Mouse (Mus musculus) limb, embryonic 15.5 days (tissue): ENCODE measurements at regions not wholly inside any gene's neighbourhood (a gene's known extent, or its start where the extent isn't known, plus 50 kb on each side); places are given as distances from the start of the nearest gene placed in this dataset.

Experiments
- ATAC-seq: fragments of 200-750 bp; cut with Nextera tagmentation; 2 replicates; pipeline ENCODE4 v1.8.0; 2017; ENCODE audit warnings: low read depth, moderate TSS enrichment; ENCODE audit not compliant: insufficient number of reproducible peaks, low FRiP score, low TSS enrichment
- H3K27ac ChIP-seq: fragments of 300-500 bp; sonication (generic); 2 replicates; pipeline ENCODE4 v1.5.1; 2015; ENCODE audit warnings: moderate library complexity, mild to moderate bottlenecking, inconsistent platforms
- H3K27me3 ChIP-seq: fragments of 300-500 bp; sonication (generic); 2 replicates; pipeline ENCODE4 v1.6.1; 2015; ENCODE audit warnings: inconsistent platforms
- H3K36me3 ChIP-seq: fragments of 300-500 bp; sonication (generic); 2 replicates; pipeline ENCODE4 v1.6.1; 2015; ENCODE audit warnings: inconsistent platforms
- H3K4me1 ChIP-seq: fragments of 300-500 bp; sonication (generic); 2 replicates; pipeline ENCODE4 v1.6.1; 2015; ENCODE audit warnings: inconsistent platforms
- H3K4me2 ChIP-seq: fragments of 300-500 bp; sonication (generic); 2 replicates; pipeline ENCODE4 v1.6.1; 2015; ENCODE audit warnings: mild to moderate bottlenecking, inconsistent platforms
- H3K4me3 ChIP-seq: fragments of 300-500 bp; sonication (generic); 2 replicates; pipeline ENCODE4 v1.5.1; 2015; ENCODE audit warnings: mild to moderate bottlenecking, inconsistent platforms
- H3K9ac ChIP-seq: fragments of 300-500 bp; sonication (generic); 2 replicates; pipeline ENCODE4 v1.6.1; 2015; ENCODE audit warnings: inconsistent platforms
- H3K9me3 ChIP-seq: fragments of 300-500 bp; sonication (generic); 2 replicates; pipeline ENCODE4 v1.6.1; 2016; ENCODE audit warnings: inconsistent platforms
- WGBS: fragments of 180-500 bp; shearing (Covaris S2); methylation state at CpG from one replicate; pipeline ENCODE4 v1.1.7; 2015; 5-methylcytosine and 5-hydroxymethylcytosine counted together

DNA sequence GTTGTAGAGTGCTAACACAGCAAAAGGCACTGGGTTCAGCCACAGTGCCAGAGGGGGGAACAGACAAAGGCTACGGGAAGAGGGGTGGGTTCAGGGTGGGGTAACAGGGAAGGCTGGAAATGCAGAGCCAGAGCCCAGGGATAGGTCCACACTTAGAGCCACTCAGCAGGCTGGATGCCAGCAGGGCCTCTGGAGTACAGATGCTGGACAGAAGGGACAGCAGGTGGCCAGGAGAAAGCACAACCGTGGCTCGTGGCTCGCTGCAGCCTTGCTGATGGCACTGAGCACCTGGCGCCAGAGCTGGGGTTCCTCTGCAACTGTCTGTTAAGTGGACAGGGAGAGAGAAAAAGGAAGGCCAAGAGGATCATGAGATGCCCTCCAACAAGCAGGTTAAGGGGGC lies 174.2 kb downstream of the Mroh4 start:
- no peak overlapping the region for H3K27ac ChIP-seq
- ATAC-seq, result peak; percentile 35; the same call in 1 of the 2 replicates
- H3K9ac ChIP-seq, result no peak overlapping the region
- no peak overlapping the region for H3K4me3 ChIP-seq
- H3K36me3 ChIP-seq, result no peaks in the 10 kb centered on the region
- WGBS, result 66% methylated on average over 5 of the region's 5 CpGs
- H3K9me3 ChIP-seq, result no peaks in the 10 kb centered on the region
- H3K4me2 ChIP-seq, result no peak overlapping the region
- H3K4me1 ChIP-seq, result 0 out of 2 replicates have a peak, but pooled peaks cover 2% of the 10 kb centered on the region
- no peaks in the 10 kb centered on the region for H3K27me3 ChIP-seq

DNA sequence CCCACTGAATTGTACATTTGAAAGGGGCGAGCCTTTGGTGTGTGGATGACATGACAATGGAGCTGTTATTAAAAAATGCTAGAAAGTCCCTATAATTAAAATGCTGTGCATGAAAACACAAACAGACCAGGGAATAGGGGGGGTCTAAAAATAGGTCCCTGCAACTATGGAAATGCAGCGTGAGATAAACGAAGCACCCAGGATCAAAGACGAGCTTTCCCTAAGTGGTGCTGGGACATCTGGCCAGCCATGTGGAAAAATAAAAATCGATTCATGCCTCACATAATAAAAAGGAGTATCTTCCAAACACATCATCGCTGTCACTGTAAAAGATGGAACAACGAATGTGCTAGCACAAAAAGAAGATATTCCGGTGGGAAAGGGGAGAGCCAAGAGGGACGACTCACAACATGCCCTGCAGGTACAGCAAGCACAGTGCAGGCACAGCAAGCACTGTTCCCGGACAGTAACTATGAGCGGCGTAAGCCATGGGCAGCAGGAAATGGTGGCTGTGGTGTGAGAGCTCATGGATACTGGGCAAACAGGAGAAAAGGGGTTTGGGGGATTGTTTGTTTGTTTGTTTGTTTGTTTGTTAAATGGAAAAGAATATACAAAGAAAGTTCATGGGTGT lies 176.7 kb downstream of the Mroh4 start:
- H3K36me3 ChIP-seq, result no peaks in the 10 kb centered on the region
- no peak for ATAC-seq
- WGBS, result 70% methylated on average over 12 of the region's 12 CpGs

DNA sequence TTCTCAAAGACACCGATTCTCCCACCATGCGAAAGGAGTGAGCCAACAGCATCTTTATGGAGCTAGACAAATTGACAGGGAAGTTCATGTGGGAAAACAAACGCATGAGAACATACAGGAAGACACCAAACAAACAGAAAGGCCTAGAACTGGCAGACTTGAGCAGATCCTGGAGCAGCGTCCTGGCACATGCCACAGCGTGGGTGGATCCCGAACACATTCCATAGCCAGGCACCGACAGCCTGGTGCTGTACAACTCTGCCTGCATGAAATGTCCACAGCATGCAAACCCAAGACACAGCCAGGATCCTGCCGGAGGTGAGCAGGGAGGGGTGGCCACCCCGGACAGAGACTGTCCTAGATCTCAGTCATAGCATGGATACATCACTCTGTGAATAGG lies 177.2 kb downstream of the Mroh4 start:
- H3K4me3 ChIP-seq, result no peak overlapping the region
- no peaks in the 10 kb centered on the region for H3K27me3 ChIP-seq
- no peak overlapping the region for H3K27ac ChIP-seq
- peaks cover 20% of the 10 kb centered on the region for H3K4me1 ChIP-seq
- H3K9ac ChIP-seq, result no peak overlapping the region
- 79% methylated on average over 9 of the region's 9 CpGs for WGBS
- no peak overlapping the region for H3K4me2 ChIP-seq
- no peaks in the 10 kb centered on the region for H3K36me3 ChIP-seq
- no peak for ATAC-seq
- H3K9me3 ChIP-seq, result no peaks in the 10 kb centered on the region

More for the DNA sequence above, 176.7 kb downstream of the Mroh4 start:
- no peaks in the 10 kb centered on the region for H3K9me3 ChIP-seq
- H3K4me1 ChIP-seq, result peaks cover 15% of the 10 kb centered on the region
- H3K27ac ChIP-seq, result no peak overlapping the region
- H3K27me3 ChIP-seq, result no peaks in the 10 kb centered on the region
- H3K4me2 ChIP-seq, result no peak overlapping the region
- H3K4me3 ChIP-seq, result no peak overlapping the region
- H3K9ac ChIP-seq, result no peak overlapping the region

DNA sequence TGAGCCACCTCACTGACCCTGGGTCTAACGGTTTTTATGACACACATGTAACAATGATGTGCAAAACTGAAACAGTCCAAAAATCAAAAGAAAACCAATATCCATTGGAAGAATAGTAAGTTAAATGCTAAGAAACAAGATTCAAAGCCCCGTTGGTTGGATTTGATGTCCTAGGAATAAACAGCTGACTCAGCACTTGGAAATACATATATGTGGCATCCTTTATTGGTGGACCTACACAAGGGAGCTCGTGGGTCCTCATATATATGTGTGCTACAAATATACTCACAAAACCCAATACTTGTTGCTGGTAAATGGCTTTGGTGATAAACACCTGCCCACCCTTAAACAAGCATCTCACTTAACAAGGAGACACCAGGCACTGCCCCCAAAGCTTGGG lies 178.2 kb downstream of the Mroh4 start:
- H3K4me1 ChIP-seq, result peaks cover 22% of the 10 kb centered on the region
- no peak overlapping the region for H3K4me2 ChIP-seq
- H3K27me3 ChIP-seq, result no peaks in the 10 kb centered on the region
- no peak for ATAC-seq
- no peaks in the 10 kb centered on the region for H3K36me3 ChIP-seq
- no peak overlapping the region for H3K9ac ChIP-seq
- H3K9me3 ChIP-seq, result no peaks in the 10 kb centered on the region
- no peak overlapping the region for H3K4me3 ChIP-seq
- 86% methylated on average over 3 of the region's 3 CpGs for WGBS
- H3K27ac ChIP-seq, result no peak overlapping the region

DNA sequence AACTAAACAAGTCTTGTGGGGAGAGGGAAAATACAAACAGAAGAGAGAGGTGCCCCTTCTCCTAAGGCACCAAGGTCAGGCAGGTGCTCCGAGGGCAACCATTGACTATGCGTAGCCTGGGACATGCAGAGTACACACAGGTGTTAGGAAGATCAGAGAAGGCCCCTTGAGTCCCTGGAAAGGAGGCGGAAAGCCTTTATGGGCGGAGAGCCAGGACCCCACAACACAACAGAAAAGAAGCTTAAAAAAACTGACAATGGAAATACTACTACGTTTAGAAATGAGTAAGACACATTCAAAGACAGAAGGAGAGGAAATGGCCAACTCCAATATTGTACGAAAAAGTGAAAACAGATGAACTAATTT lies 179.5 kb downstream of the Mroh4 start:
- WGBS, result 67% methylated on average over 6 of the region's 6 CpGs
- Histone ChIP-seq H3K9me3 (no peaks in the 10 kb centered on the region), H3K4me1 (peaks cover 22% of the 10 kb centered on the region), H3K4me3 (no peak overlapping the region), H3K9ac (no peak overlapping the region), H3K4me2 (no peak overlapping the region), H3K36me3 (no peaks in the 10 kb centered on the region), H3K27me3 (no peaks in the 10 kb centered on the region), H3K27ac (no peak overlapping the region)
- ATAC-seq, result no peak

DNA sequence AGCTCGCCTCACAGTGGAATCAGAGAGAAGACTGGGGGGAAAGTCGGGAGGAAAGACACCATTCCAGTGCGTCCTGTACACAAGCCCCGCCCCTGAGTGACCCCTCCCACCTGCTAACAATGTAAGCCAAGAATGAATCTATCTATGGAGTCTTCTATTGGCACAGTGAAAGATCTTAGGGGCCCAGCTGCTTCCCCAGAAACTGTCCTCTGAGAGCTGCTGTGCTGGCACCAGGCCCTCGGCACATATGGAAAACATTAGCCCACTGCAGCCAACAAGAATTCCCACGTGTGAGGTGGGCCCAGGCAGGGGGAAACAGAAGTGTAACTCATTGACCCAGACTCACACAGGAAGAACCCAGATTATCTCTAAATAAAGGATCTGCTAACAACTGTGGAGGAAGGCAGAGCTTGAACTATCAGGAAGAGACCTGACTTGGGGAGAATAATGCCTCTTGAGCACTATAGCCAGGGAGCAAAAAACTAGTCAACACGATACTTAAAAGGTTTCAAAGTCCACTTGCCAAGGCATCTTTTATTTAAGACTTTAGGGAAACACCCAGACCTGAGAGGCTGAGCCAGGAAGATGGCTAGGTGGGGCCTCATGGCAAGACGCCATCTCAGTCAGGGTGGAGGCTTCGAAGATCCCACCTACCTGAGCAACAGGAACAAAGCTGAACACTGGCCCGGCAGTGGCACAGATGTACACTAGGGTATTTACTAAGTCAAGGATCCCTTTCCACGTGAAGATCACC lies 180.1 kb downstream of the Mroh4 start:
- 34% methylated on average over 11 of the region's 11 CpGs for WGBS
- Histone ChIP-seq H3K4me2 (no peak overlapping the region), H3K9me3 (no peaks in the 10 kb centered on the region), H3K4me3 (no peak overlapping the region), H3K4me1 (peaks cover 22% of the 10 kb centered on the region), H3K27ac (no peak overlapping the region), H3K36me3 (no peaks in the 10 kb centered on the region), H3K27me3 (no peaks in the 10 kb centered on the region), H3K9ac (no peak overlapping the region)
- no peak; the same call in 1 of the 2 replicates for ATAC-seq

DNA sequence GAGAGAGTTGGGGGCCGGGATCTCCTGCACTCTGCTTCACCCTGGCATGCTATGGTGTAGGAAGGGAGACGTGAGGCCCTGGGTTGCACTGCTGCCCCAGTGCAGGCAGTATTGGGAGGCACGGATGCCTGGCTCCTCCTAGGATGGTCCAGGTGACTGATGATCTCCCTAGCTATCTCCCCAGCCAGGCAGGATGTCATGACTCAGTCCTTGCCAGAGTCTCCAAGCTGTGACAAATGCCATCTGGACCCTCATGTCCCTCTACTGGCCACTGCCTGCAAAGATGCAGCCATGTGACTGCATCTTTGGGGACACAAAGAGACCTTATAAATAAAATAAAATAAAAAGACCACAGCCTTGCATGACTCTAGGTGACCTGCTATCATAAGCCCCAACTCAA lies 181.6 kb downstream of the Mroh4 start:
- Histone ChIP-seq H3K4me1 (peaks cover 31% of the 10 kb centered on the region), H3K27me3 (no peaks in the 10 kb centered on the region), H3K27ac (no peak overlapping the region), H3K4me3 (no peak overlapping the region), H3K9ac (no peak overlapping the region), H3K4me2 (no peak overlapping the region), H3K36me3 (no peaks in the 10 kb centered on the region), H3K9me3 (no peaks in the 10 kb centered on the region)
- 76% methylated on average over 3 of the region's 3 CpGs for WGBS
- ATAC-seq, result no peak

DNA sequence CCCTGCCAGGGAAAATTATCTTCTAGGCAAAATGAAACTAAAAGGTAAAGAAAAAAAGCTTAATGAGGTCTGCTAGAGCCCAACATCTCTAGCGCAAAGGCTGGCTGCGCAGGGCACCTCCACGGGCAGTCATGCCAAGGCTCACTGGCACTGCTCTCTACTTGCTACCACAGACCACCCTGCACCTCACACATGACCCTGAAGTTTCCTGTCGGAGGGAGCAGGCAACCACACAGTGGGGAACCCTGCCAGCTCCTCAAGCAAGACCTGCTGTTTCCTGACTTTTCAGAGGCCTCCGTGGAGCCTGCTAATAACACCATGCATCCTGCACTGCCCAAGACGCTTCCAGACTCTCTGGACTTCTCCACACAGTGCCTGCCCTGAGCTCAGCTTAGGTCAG lies 182.3 kb downstream of the Mroh4 start:
- 57% methylated on average over 6 of the region's 6 CpGs for WGBS
- ATAC-seq, result no peak
- Histone ChIP-seq H3K4me3 (no peak overlapping the region), H3K27me3 (no peaks in the 10 kb centered on the region), H3K4me1 (peaks cover 31% of the 10 kb centered on the region), H3K36me3 (no peaks in the 10 kb centered on the region), H3K27ac (no peak overlapping the region), H3K4me2 (no peak overlapping the region), H3K9ac (no peak overlapping the region), H3K9me3 (no peaks in the 10 kb centered on the region)

DNA sequence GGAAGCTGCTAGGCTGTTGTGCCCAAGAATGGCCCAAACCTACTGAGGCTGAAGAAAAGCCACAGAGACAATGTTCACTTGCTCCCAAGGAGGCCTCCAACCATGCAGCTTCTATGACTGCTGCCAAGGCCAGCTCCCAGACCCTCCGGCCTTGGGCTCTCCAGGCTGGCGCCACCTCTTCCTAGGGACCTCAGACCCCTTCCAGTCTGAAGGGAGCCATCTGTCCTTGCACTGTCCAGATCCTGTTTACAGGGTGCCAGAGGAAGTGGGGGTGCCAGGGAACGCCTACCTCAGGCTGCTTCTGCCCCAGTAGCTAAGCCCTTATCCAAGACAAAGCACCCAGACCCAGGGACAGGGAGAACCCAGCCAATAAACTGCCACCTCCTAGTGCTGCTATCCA lies 183.7 kb downstream of the Mroh4 start:
- Histone ChIP-seq H3K9me3 (no peaks in the 10 kb centered on the region), H3K4me3 (no peak overlapping the region), H3K36me3 (no peaks in the 10 kb centered on the region), H3K4me2 (no peak overlapping the region), H3K27me3 (no peaks in the 10 kb centered on the region), H3K9ac (no peak overlapping the region), H3K4me1 (peaks cover 31% of the 10 kb centered on the region), H3K27ac (no peak overlapping the region)
- 93% methylated on average over 3 of the region's 3 CpGs for WGBS
- ATAC-seq, result 0 out of 2 replicates have a peak, but pooled peaks have one; percentile 22

DNA sequence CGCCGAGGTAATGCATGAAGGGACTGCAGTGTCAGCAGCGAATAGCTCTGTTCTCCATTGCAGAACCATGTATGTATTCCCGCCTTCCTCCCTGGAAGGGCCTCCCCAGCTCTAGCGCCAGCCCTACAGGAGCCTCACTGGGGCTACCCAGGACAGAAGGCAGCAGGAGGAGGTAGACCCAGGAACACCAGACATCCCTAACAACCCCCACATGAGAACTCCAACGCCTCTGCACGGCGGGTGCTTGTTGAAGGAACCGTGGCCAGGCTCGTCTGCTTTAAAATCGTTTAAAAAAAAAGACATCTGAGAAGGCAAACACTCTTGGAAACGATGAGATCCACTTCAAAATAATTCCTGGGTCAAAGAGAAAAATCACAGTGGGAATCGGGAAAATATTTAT lies 194.3 kb downstream of the Mroh4 start:
- Histone ChIP-seq H3K4me3 (no peak overlapping the region), H3K27me3 (0 out of 2 replicates have a peak, but pooled peaks cover 2% of the 10 kb centered on the region), H3K4me1 (no peaks in the 10 kb centered on the region), H3K27ac (no peak overlapping the region), H3K4me2 (no peak overlapping the region), H3K9me3 (no peaks in the 10 kb centered on the region), H3K9ac (no peak overlapping the region), H3K36me3 (no peaks in the 10 kb centered on the region)
- WGBS, result 65% methylated on average over 13 of the region's 13 CpGs
- ATAC-seq, result no peak

DNA sequence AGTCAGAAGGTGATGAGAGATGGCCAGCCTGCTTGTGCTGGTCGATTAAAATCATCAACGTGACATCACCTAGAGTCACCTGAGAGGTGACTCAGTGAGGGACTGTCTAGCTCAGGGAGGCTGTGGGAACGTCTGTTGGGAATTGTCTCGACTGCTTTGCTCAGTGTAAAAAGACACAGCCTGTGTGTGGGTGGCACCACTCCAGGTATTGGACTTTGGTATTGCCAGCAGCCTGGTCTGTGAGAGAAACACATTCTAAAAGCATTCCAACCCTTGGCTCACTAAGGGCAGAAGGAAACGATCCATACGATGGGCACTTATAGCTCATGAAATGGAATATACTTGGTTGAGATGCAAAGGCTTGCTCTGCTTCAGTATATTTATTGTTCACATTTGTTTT lies 209.2 kb downstream of the Mroh4 start:
- ATAC-seq, result no peak

DNA sequence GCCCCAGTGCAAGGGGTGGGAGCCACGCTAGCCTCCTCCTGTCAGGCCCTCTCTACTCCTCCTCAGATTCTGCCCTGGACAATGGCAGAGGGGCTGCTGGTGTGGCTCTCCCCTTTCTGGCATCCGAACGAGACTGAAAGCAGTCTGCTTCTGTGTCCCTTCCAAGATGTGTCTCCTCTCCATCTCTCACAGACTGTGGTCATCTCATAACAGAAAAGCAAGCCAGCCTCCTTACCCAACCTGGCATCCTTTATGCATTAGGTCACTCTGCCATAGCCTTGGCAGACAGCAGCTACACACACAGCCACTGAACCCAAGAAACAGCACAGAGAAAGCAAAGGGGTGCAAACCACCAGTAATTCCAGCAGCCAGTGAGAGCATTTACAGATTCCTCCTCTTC lies 213.2 kb downstream of the Mroh4 start:
- no peaks in the 10 kb centered on the region for H3K9me3 ChIP-seq
- H3K27me3 ChIP-seq, result no peaks in the 10 kb centered on the region
- H3K9ac ChIP-seq, result no peak overlapping the region
- no peaks in the 10 kb centered on the region for H3K4me1 ChIP-seq
- no peak overlapping the region for H3K4me3 ChIP-seq
- H3K4me2 ChIP-seq, result no peak overlapping the region
- WGBS, result 72% methylated on average over 3 of the region's 3 CpGs
- H3K36me3 ChIP-seq, result no peaks in the 10 kb centered on the region
- no peak overlapping the region for H3K27ac ChIP-seq
- no peak for ATAC-seq

More for the DNA sequence above, 209.2 kb downstream of the Mroh4 start:
- Histone ChIP-seq H3K9me3 (no peaks in the 10 kb centered on the region), H3K4me3 (no peak overlapping the region), H3K9ac (no peak overlapping the region), H3K27me3 (no peaks in the 10 kb centered on the region), H3K27ac (no peak overlapping the region), H3K4me2 (no peak overlapping the region), H3K4me1 (no peaks in the 10 kb centered on the region), H3K36me3 (no peaks in the 10 kb centered on the region)
- 77% methylated on average over 6 of the region's 6 CpGs for WGBS
